Mouse (Mus musculus) retina, postnatal 1 day (tissue): ENCODE results near the gene Khsrp.
"Not testable (repeated sequence)": the region's sequence is repeated elsewhere in the genome, so short reads cannot be mapped to it uniquely, and the experiment has no call there.

ENCODE experiments used
- DNase-seq: peaks from one replicate; pipeline ENCODE4 v3.0.0-alpha.2; 2012

Khsrp gene

DNA sequence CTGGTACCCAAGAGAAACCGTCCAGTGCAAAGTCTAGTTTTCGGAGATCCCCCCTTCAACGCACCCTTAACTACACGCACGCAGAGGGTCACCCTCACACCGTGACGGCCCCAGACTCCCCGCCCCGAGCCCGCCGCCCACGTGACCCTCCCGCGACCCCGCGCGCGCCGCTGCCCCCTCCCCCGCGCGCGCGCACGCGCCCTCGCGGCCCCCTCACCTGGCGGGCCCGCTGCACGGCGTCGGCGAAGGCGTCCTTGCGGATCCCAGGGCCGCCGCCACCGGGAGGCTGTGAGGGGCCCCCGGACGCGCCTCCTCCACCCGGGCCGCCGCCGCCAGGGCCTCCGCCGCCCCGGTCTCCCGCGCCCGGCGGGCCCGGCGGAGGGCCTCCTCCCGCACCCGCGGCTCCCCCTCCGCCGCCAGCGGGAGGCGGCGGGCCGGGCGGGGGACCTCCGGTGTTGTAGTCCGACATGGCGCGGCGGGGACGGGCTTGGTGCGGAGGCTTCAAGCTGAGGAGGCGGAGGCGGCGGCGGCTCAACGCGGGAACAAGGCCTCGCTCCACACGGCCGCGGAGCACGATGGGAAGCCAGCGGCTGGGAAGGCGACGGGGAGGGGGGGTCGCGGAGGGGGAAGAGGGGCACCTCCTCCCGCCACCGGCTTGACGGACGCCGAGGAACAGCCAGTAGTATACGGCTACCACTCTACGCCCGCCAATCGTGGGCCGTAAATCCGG is at the start of gene Khsrp:
Gene Khsrp (minus strand): TSS at position 592 of the 730 bp plus-strand sequence.
- DNase-seq, result peak; percentile 61

GRCm38 (mm10) chr17:57079919-57080318 is 48.6 kb upstream of the Khsrp start:
- DNase-seq, result no peak

GRCm38 (mm10) chr17:57078336-57078735 is 47.0 kb upstream of the Khsrp start, which contains the start of gene Dennd1c:
Gene Dennd1c, minus strand, starts transcription at chr17:57078514.
- DNase-seq, result no peak

GRCm38 (mm10) chr17:57076916-57077315 is 45.6 kb upstream of the Khsrp start:
- DNase-seq, result no peak

GRCm38 (mm10) chr17:57070699-57071098 is 39.4 kb upstream of the Khsrp start:
- DNase-seq, result peak; percentile 84

DNA sequence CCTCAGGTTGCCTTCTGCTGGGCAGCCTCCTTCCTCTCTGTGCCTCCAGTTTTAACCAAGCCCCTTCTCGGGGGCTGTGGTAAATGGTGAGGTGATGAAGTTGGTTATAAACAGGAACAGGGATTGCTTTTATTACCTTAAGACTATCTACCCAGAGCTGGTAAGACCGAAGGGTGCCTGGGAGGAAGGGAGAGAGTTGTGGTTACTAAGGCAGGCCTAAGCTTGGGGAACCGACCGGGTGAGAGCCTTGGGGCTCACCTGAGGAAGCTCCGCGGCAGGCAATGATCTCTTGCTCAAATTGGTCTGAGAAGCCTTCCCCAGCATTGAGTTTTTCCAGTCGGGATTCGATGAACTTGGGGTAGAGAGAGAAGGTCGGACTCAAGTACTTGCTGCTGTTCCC is 39.0 kb upstream of the Khsrp start:
- no peak for DNase-seq

DNA sequence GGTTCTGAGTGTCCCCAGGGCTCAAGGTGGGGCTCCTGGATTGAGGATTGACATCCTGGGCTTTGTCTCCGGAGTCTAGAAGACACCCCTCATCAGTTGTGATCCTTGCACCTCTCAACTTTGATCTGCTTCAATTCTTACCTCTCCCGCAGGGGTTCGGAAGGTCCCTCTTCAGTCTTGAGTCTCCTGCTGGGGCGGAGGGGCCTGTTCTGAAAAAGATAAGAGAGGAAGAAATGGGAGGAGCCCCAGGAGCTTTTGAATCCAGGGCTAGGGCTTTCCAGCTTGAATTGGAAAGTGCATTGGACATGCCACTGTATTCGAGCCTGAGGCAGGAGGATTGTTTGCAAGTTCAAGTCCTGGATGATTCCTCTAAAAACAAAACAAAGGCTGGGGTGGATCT is 35.6 kb upstream of the Khsrp start:
- DNase-seq, result no peak

GRCm38 (mm10) chr17:57063031-57063430 is 31.7 kb upstream of the Khsrp start:
- no peak for DNase-seq

DNA sequence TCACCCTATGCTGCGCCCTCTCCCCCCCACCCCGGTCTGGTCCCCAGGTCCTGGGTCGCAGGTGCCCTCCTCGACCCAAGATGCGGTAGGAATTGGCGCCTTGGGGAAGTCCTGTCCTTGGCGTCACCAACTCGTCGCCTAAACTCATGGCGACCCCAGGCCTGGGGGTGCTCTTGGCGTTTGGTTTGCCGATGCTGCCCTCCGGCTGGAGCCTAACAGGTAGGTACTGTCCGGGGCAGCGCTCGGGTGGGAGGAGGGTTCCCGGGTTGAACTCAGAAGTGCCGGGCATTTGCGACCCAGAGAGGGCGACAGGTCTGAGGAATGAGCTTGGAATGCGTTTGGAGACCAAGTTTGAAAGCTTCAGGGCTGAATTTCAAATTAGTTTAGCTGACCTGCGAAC is 31.2 kb upstream of the Khsrp start:
- DNase-seq, result no peak

GRCm38 (mm10) chr17:57062011-57062521 is 30.7 kb upstream of the Khsrp start:
- DNase-seq, result no peak

- no peak for DNase-seq
These were observed 29.7 kb upstream of the Khsrp start for GRCm38 (mm10) chr17:57061069-57061468.

DNA sequence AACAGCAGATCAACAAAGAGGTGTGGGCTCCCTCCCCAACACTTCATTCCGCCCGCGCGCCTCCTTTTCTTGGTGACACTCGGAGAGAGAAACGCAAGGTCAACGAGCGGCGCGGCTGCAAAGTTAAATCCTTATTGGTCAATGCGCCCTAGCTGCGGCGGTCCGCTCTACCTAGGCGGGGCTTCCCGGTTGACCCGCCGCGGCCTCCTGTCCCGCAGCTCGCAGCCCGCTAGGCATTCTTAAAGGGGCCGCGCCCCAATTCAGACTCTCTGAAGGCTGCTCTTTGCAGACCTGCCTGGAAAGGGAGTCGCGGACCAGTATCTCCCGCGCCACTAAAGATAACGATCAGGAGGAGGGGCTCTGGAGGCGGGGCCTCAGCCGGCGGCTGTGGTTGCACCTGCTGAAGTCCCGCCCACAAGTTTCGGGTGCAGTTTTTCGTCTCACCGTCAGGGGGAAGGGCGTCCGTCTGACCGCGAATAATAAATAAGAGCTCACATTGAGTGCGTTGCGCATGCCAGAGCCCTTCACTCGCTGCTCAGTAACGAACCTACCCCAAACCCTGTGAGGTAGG is 29.0 kb upstream of the Khsrp start:
- peak; percentile 99 for DNase-seq

GRCm38 (mm10) chr17:57059486-57059977 is 28.2 kb upstream of the Khsrp start, which contains the start of gene Slc25a23:
Gene Slc25a23, minus strand, starts transcription at chr17:57059863.
- DNase-seq, result peak; percentile 93

DNA sequence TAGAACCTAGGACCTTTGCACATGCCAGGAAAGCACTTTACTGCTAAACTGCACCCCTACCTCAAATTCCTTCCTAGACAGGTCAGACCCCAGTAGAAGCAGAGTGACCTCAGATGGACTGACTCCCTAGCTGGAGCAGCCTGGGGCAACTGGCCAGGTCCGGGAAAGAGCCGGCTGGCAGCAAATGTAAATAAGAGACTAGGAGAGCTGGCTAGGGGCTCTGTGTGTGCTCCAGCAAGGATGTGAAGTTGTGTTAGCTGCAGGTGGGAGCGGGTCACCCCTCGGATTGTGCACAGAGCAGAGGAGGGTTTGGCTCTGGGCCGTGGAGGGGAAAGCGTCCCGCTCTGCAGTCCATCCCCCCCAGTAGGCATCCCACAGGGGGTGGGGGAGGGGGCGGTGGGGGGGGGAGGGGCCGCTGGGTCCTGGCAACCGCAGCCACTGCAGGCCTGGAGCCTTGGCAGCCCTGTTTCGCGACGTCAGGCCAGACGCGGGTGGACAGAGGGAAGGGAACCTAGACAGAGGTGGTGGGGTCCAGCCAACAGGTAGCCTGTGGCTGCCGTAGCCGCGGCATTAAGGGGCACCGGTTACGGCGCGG is 27.7 kb upstream of the Khsrp start, which contains the start of gene Crb3:
Gene Crb3 (plus strand): TSS at position 215 of the 595 bp plus-strand sequence.
- DNase-seq, result peak; percentile 25

- no peak for DNase-seq
These were observed 24.9 kb upstream of the Khsrp start for GRCm38 (mm10) chr17:57056246-57056645.

GRCm38 (mm10) chr17:57051679-57052078 is 20.4 kb upstream of the Khsrp start:
- not testable (repeated sequence) for DNase-seq

- DNase-seq, result no peak
These were observed 17.5 kb upstream of the Khsrp start for GRCm38 (mm10) chr17:57048816-57049215.

DNA sequence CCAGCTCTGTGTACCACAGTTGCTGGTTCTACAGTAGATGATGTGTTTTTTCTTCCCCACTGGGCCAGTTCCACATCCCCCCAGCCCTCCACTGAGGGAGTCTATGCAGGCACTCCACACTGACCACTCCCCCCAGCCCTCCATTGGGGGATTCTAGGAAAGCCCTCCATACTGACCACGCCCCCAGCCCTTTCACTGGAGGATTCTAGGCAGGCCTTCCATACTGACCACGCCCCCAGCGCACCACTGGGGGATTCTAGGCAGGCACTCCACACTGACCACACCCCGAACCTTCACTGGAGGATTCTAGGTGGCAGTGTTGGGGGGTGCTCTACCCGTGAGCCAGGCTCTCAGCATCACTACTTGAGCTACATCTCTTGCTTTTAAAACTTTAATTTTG is 16.1 kb upstream of the Khsrp start:
- DNase-seq, result peak; percentile 44

GRCm38 (mm10) chr17:57041554-57041953 is 10.2 kb upstream of the Khsrp start, which contains the start of gene Slc25a41:
Gene Slc25a41, minus strand, starts transcription at chr17:57041654.
- no peak for DNase-seq

DNA sequence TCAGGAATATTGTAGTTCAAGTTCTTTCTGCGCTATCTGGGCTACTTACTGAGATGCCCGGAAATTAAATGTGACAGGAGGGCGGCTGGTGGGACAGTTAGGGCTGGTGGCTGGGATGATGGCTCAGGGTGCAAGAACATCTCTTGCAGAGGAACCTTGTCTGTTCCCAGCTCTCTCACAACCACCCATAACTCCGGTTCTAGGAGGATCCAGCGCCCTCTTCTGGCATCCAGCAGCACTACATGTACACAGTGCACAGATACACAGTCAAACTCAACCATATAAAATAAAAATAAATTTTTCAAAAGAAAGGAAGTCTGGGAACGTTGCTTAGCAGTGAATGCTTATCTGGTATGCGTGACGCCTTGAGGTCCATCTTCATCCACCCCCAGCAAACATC is 7.7 kb upstream of the Khsrp start:
- no peak for DNase-seq

GRCm38 (mm10) chr17:57032854-57033253 is 1.5 kb upstream of the Khsrp start:
- DNase-seq, result no peak

- peak; percentile 100 for DNase-seq
These were observed 519 bp upstream of the Khsrp start for GRCm38 (mm10) chr17:57031661-57032420.

- DNase-seq, result no peak
These were observed 1.6 kb downstream of the Khsrp start for GRCm38 (mm10) chr17:57029691-57030090.
